Mouse (Mus musculus): Measurements from ENCODE around the gene Aspa.

The Aspa gene

GRCm38 (mm10) chr11:73257362-73257945, 71.9 kb downstream of the Aspa start:
- no peak for DNase-seq (ENCODE audit: low spot score in 2 of 2)

Measured in urinary bladder, postnatal 36 days (tissue).